Comparison of ENCODE assay signal across 9 mouse cellular contexts in the genomic region with DNA sequence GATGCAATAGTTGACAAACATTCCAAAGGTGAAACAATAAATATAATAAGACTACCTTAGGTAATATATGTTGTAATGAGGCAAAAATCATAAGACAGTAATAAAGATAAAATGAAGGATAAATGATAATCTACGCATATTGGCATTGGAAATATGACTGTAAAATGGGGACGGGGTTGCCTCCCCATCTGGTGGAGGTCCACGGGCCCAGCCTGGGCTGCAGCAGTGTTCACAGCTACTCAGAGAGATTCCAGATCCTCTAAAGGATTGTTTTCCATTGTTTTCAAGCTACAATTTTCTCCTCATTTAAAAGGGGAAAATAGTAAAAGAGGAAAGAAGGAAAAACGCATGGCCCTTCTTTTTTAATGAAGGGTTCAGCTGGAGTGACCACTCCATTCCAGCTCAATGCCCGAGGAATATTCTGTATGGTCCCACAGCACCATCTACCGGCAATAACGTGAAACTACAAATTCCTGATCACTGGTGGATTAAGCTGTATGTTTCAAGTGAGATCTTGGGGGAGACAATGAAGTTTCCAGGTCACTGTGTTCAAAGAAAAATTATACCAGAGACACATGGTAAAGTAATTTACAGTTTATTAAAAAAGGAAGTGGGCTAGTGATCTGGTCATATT. TPM values are rescaled to one million over a fixed set of nuclear protein-coding genes. Genes with fewer than 3 reads are reported as not detected.
A peak's percentile ranks its signal among the peaks of the same experiment; 100 is the strongest.
DNase-seq lines count a peak whose midpoint lies in the region; ATAC-seq lines count a peak whose summit lies in the region.
"Had no signal": no experiment of that assay in that cellular context is flagged by ENCODE, and none has a peak within 500 bp of the region (broad histone marks: within the 10 kb centered on the region; RNA-seq: fewer than 3 reads in every experiment).

No protein-coding gene starts in this region.

- no peaks in the 10 kb centered on the region for H3K36me3 ChIP-seq in hindbrain, embryonic 11.5 days (ENCODE audit: control insufficient read depth, insufficient read depth, low read length)

- WGBS in hindbrain, embryonic 11.5 days, result 41% methylated on average over 7 of the region's 7 CpGs

- H3K4me3 ChIP-seq in hindbrain, embryonic 11.5 days (ENCODE audit: low read depth, low read length), result no peak overlapping the region

- ATAC-seq in hindbrain, embryonic 11.5 days (ENCODE audit: low FRiP score), result peak; percentile 64; the same call in 1 of the 2 replicates
- peak; percentile 76 for ATAC-seq in megakaryocyte progenitor cell, adult 5-6 weeks (replicated peaks; ENCODE audit: poor library complexity)

- no peaks in the 10 kb centered on the region for H3K4me1 ChIP-seq in hindbrain, embryonic 11.5 days (replicated peaks; ENCODE audit: control insufficient read depth, insufficient read depth, low read length)

- H3K27me3 ChIP-seq in hindbrain, embryonic 11.5 days (ENCODE audit: control insufficient read depth, insufficient read depth, low read length), result no peaks in the 10 kb centered on the region

- DNase-seq in right cerebral cortex, adult 2 months (ENCODE audit: low spot score in 2 of 2), result peak; percentile 66 to 73
- DNase-seq in right cerebral cortex, postnatal 4 days, result no peak
- peak; percentile 66 for DNase-seq in adrenal gland, postnatal 10 days
- DNase-seq in embryo, embryonic 9.5 days (ENCODE audit: extremely low spot score), result peak; percentile 63
- DNase-seq in hindbrain, embryonic 11.5 days (ENCODE audit: low spot score), result peak; percentile 83
- peak; percentile 24 for DNase-seq in layer of hippocampus, adult 9-11 months
- peak; percentile 49 for DNase-seq in testis, postnatal 10 days (ENCODE audit: low spot score)

- no peak overlapping the region for H3K4me2 ChIP-seq in hindbrain, embryonic 11.5 days (replicated peaks; ENCODE audit: low read depth, low read length)

- no peaks in the 10 kb centered on the region for H3K9me3 ChIP-seq in hindbrain, embryonic 11.5 days (ENCODE audit: control insufficient read depth, low read length)

- no peak overlapping the region for H3K9ac ChIP-seq in hindbrain, embryonic 11.5 days (ENCODE audit: low read depth, low read length)

- H3K27ac ChIP-seq in hindbrain, embryonic 11.5 days (ENCODE audit: low read depth, low read length), result no peak overlapping the region

RNA-seq across cellular contexts. Expression of a gene that starts 50.8 kb away (rescaled TPM):
- total RNA-seq in adrenal gland, postnatal 10 days (2021), result under 1 TPM in 1 of 2 experiments, not detected in 1; 0.51 TPM
- not detected in 2 replicates for polyA plus RNA-seq in hindbrain, embryonic 11.5 days (2014; fragmentation: Nextera tagmentation; extraction: Ambion mirVana)
- not detected in 2 replicates for total RNA-seq in megakaryocyte progenitor cell, adult 5-6 weeks (2015)
- not detected in 2 replicates for total RNA-seq in megakaryocyte progenitor cell, adult 5-6 weeks (2017)
- polyA plus RNA-seq: frontal cortex, adult 2 months had no signal
